Mouse (Mus musculus): ENCODE results near the gene Tmem60.

DNA sequence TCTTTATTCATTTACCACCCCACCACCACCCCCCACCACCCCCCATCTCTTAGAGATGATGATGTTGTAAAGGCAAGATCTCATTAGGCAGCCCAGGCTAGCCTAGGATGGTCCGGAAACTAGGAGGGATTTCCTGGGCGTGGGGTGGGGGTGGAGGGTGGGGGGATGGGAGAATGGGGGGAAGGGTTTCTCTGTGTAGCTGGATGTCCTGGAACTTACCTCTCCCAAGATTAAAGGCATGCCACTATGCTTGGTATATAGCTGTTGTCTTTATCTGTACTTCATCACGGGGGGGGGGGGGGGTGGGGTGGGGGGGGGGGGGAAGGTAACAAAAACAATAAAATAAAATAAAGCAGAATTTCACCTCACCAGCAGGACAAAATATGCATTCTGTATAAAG, 38.6 kb upstream of the Tmem60 start:
- TF ChIP-seq USF1 (IDR thresholded peaks at IDR 0.05; ENCODE audit: low read depth, low read length) (no peak), ETS1 (IDR thresholded peaks at IDR 0.05; ENCODE audit: low read depth, low read length) (no peak), GATA1 (IDR thresholded peaks at IDR 0.05; ENCODE audit: low read depth, low read length) (no peak), ZMIZ1 (IDR thresholded peaks at IDR 0.05; ENCODE audit: low read depth, low read length) (no peak), CTCF (IDR thresholded peaks at IDR 0.05 in 2 of 3, conservative IDR thresholded peaks at IDR 0.05 in 1 of 3; ENCODE audit: control insufficient read depth in 1 of 3, insufficient read depth in 1 of 3, low read depth in 2 of 3, low read length in 3 of 3, poor library complexity in 1 of 3, severe bottlenecking in 1 of 3) (no peak), MAZ (IDR thresholded peaks at IDR 0.05; ENCODE audit: low read depth, low read length) (no peak), MAX (IDR thresholded peaks at IDR 0.05; ENCODE audit: low read length) (no peak), POLR2A (IDR thresholded peaks at IDR 0.05; ENCODE audit: control insufficient read depth in 1 of 2, insufficient read depth in 1 of 2, low read depth in 1 of 2, low read length in 2 of 2, poor library complexity in 1 of 2) (no peak), HCFC1 (IDR thresholded peaks at IDR 0.05; ENCODE audit: low read depth, low read length) (no peak), MXI1 (IDR thresholded peaks at IDR 0.05; ENCODE audit: low read depth, low read length) (no peak), GABPA (IDR thresholded peaks at IDR 0.05; ENCODE audit: low read depth, low read length) (no peak), UBTF (IDR thresholded peaks at IDR 0.05; ENCODE audit: borderline replicate concordance, insufficient read depth, low read depth, low read length) (no peak), NELFE (IDR thresholded peaks at IDR 0.05; ENCODE audit: low read depth, low read length) (no peak)

Data from MEL (cell line).